Mouse (Mus musculus) midbrain, embryonic 12.5 days (tissue): ENCODE measurements at regions not wholly inside any gene's neighbourhood (a gene's known extent, or its start where the extent isn't known, plus 50 kb on each side); places are given as distances from the start of the nearest gene placed in this dataset.

Experiments used
- ATAC-seq: fragments of 200-750 bp; cut with Nextera tagmentation; 2 replicates; pipeline ENCODE4 v1.8.0; 2017; ENCODE audit warnings: low read depth, moderate TSS enrichment, moderate library complexity; ENCODE audit not compliant: low FRiP score
- H3K27ac ChIP-seq: fragments of 300-500 bp; sonication (generic); replicated peaks from 2 replicates; pipeline ENCODE4 v1.5.1; 2016; ENCODE audit warnings: mild to moderate bottlenecking
- H3K27me3 ChIP-seq: fragments of 300-500 bp; sonication (generic); 2 replicates; pipeline ENCODE4 v1.6.1; 2016; ENCODE audit warnings: mild to moderate bottlenecking
- H3K36me3 ChIP-seq: fragments of 300-500 bp; sonication (generic); 2 replicates; pipeline ENCODE4 v1.6.1; 2016
- H3K4me1 ChIP-seq: fragments of 300-500 bp; sonication (generic); 2 replicates; pipeline ENCODE4 v1.6.1; 2016
- H3K4me2 ChIP-seq: fragments of 300-500 bp; sonication (generic); replicated peaks from 2 replicates; pipeline ENCODE4 v1.6.1; 2016; ENCODE audit warnings: mild to moderate bottlenecking, moderate library complexity
- H3K4me3 ChIP-seq: fragments of 300-500 bp; sonication (generic); 2 replicates; pipeline ENCODE4 v1.5.1; 2016; ENCODE audit warnings: mild to moderate bottlenecking
- H3K9ac ChIP-seq: fragments of 300-500 bp; sonication (generic); replicated peaks from 2 replicates; pipeline ENCODE4 v1.6.1; 2016; ENCODE audit warnings: mild to moderate bottlenecking, moderate library complexity
- H3K9me3 ChIP-seq: fragments of 300-500 bp; sonication (generic); 2 replicates; pipeline ENCODE4 v1.6.1; 2016; ENCODE audit warnings: mild to moderate bottlenecking
- WGBS: fragments of 180-500 bp; shearing (Covaris S2); methylation state at CpG from one replicate; pipeline ENCODE4 v1.1.7; 2016; 5-methylcytosine and 5-hydroxymethylcytosine counted together

DNA sequence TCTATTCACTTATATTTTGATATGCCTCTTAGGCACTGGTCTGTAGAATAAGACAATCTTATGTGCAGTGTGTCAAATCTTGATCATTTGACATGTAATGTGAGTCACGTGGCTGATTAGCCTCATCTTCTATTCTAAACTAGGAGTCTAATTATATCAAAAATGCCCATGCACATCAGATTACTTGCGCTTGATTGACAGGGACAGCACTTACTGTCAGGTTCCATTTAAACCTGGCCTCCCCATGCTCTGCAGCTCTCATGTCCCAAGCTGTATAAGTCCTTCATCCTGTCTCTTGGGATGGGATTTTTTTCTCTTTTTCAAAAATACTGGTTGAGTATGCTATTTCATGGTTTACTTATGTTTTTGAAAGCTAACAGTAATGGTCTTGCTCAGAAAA, 425.7 kb downstream of the Epha5 start:
- Histone ChIP-seq H3K27ac (no peak overlapping the region), H3K36me3 (no peaks in the 10 kb centered on the region), H3K9ac (no peak overlapping the region), H3K9me3 (0 out of 2 replicates have a peak, but pooled peaks cover 5% of the 10 kb centered on the region), H3K4me3 (no peak overlapping the region), H3K4me2 (no peak overlapping the region), H3K27me3 (no peaks in the 10 kb centered on the region), H3K4me1 (no peaks in the 10 kb centered on the region; the same call in 1 of the 2 replicates)
- no peak for ATAC-seq
- WGBS: 76% methylated on average over 2 of the region's 2 CpGs

DNA sequence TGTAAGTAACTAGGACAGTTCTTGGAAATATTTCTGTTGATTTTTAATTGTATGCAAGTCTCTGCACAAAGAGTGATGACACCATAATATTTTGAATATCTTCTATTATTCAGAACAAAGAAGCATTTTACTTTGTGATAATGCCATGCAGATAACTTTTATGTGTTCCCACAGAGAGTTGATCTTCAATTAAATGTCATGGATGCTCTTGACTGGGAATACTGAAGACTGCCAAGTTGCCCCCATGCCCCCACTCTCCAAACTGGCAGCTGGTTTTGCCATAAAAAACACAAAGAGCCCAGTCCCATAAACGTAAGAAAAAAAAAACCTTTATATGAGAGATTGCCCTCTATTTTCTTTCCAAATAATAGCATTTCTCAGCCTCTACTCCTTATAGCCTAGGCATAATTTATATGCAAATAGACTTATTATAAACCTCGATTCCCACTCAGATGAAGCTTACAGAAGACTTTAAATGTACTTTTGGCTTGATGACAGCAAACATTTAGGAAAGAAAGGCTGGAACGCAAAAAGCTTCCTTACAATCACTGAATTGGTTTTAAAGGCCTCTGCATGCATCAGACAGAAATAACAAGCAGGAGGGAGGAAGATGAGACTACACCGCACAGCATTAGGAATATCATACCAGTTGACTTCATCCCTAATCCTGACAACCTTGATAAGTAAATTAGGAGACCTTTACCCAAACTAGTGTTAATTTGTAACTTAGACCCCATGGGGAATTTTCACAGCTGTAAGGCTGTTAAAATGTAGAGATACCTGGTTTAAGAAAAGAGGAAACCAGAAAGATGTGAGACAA, 426.3 kb downstream of the Epha5 start:
- Histone ChIP-seq H3K4me2 (no peak overlapping the region), H3K36me3 (no peaks in the 10 kb centered on the region), H3K27me3 (no peaks in the 10 kb centered on the region), H3K9ac (no peak overlapping the region), H3K4me1 (no peaks in the 10 kb centered on the region; the same call in 1 of the 2 replicates), H3K9me3 (0 out of 2 replicates have a peak, but pooled peaks cover 5% of the 10 kb centered on the region), H3K4me3 (no peak overlapping the region), H3K27ac (no peak overlapping the region)
- ATAC-seq: 0 out of 2 replicates have a peak, but pooled peaks have one; percentile 27
- 40% methylated on average over 4 of the region's 4 CpGs for WGBS

DNA sequence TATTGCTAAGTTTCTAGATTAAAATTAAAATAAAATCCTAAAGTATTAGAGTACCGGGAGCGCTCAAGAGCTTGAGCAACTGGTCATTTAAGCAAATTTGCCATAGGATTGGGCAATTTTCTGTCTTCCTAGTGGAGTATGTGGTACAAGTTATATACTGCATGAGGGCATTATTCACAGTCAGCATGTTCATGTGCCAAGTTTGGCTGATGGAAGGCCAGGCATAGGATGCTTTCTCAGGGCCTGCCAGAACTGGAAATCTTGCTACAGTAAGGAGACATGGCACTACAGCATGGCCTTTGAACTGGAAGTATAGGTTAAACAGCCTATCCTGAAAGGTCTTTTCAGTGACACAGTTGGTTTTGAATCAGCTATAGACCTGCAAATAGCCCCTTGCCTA, 455.6 kb downstream of the Epha5 start:
- Histone ChIP-seq H3K4me2 (no peak overlapping the region), H3K9ac (no peak overlapping the region), H3K4me3 (no peak overlapping the region), H3K27me3 (no peaks in the 10 kb centered on the region), H3K4me1 (no peaks in the 10 kb centered on the region), H3K9me3 (no peaks in the 10 kb centered on the region), H3K36me3 (no peaks in the 10 kb centered on the region), H3K27ac (no peak overlapping the region)
- no peak for ATAC-seq
- WGBS: 91% methylated on average over 2 of the region's 2 CpGs

DNA sequence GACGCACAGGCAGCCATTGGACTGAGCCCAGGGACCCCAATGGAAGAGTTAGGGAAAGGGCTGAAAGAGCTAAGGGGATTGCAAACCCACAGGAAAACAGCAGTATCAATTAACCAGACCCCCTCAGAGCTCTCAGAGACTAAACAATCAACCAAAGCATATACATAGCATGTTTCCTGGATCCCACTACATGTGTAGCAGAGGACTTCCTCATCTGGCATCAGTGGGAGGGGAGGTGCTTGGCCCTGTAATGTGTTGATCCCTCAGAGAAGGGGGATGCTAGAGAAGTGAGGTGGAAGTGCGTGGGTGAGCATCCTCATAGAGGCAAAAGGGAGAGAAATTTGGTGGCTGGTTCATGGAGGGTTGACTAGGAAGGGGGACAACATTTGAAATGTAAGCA, 458.4 kb downstream of the Epha5 start:
- no peak for ATAC-seq
- Histone ChIP-seq H3K4me3 (no peak overlapping the region), H3K9me3 (no peaks in the 10 kb centered on the region), H3K9ac (no peak overlapping the region), H3K4me1 (no peaks in the 10 kb centered on the region), H3K36me3 (no peaks in the 10 kb centered on the region), H3K27ac (no peak overlapping the region), H3K4me2 (no peak overlapping the region), H3K27me3 (no peaks in the 10 kb centered on the region)
- WGBS: 78% methylated on average over 2 of the region's 2 CpGs

DNA sequence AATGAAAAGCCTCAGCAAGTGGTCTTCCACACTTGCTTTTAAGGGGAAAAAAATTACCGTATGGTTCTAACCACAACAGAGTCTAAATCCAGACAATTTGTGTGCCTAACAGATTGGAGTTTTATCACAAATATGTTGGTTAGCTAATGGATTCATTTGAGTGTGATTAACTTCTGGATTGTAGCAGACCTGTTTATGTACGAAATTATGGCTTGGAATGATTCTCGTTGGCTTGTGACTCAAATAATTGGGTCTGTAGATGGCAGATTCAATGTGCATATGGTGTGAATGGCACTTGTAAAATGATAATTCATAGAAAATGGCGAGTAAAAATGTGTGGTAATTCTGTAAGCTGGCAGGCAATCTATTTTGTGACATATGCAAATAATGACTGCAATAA, 459.0 kb downstream of the Epha5 start:
- Histone ChIP-seq H3K9ac (no peak overlapping the region), H3K4me1 (no peaks in the 10 kb centered on the region), H3K27me3 (no peaks in the 10 kb centered on the region), H3K4me2 (no peak overlapping the region), H3K9me3 (no peaks in the 10 kb centered on the region), H3K27ac (no peak overlapping the region), H3K36me3 (no peaks in the 10 kb centered on the region), H3K4me3 (no peak overlapping the region)
- ATAC-seq: no peak
- WGBS: 86% methylated on average over 4 of the region's 4 CpGs
